Mouse (Mus musculus) embryonic facial prominence, embryonic 15.5 days (tissue): ENCODE measurements around the gene Trnp1. TPM values are rescaled to one million over a fixed set of nuclear protein-coding genes. Genes with fewer than 3 reads are reported as not detected.
"Not testable (repeated sequence)": the region's sequence is repeated elsewhere in the genome, so short reads cannot be mapped to it uniquely, and the experiment has no call there.

ENCODE experiments used
- ATAC-seq: fragments of 200-750 bp; cut with Nextera tagmentation; 2 replicates; pipeline ENCODE4 v1.8.0; 2017; ENCODE audit warnings: low read depth, moderate TSS enrichment; ENCODE audit not compliant: insufficient number of reproducible peaks, low FRiP score, low TSS enrichment
- H3K27ac ChIP-seq: fragments of 300-500 bp; sonication (generic); replicated peaks from 2 replicates; pipeline ENCODE4 v1.5.1; 2015; ENCODE audit warnings: mild to moderate bottlenecking, inconsistent platforms
- H3K27me3 ChIP-seq: fragments of 300-500 bp; sonication (generic); 2 replicates; pipeline ENCODE4 v1.6.1; 2015; ENCODE audit warnings: inconsistent platforms
- H3K36me3 ChIP-seq: fragments of 300-500 bp; sonication (generic); 2 replicates; pipeline ENCODE4 v1.6.1; 2015; ENCODE audit warnings: mild to moderate bottlenecking, inconsistent platforms
- H3K4me1 ChIP-seq: fragments of 300-500 bp; sonication (generic); 2 replicates; pipeline ENCODE4 v1.6.1; 2015; ENCODE audit warnings: inconsistent platforms
- H3K4me2 ChIP-seq: fragments of 300-500 bp; sonication (generic); replicated peaks from 2 replicates; pipeline ENCODE4 v1.6.1; 2015; ENCODE audit warnings: mild to moderate bottlenecking, inconsistent platforms
- H3K4me3 ChIP-seq: fragments of 300-500 bp; sonication (generic); replicated peaks from 2 replicates; pipeline ENCODE4 v1.5.1; 2015; ENCODE audit warnings: mild to moderate bottlenecking, inconsistent platforms
- H3K9ac ChIP-seq: fragments of 300-500 bp; sonication (generic); 2 replicates; pipeline ENCODE4 v1.6.1; 2015; ENCODE audit warnings: inconsistent platforms
- H3K9me3 ChIP-seq: fragments of 300-500 bp; sonication (generic); replicated peaks from 2 replicates; pipeline ENCODE4 v1.6.1; 2016; ENCODE audit warnings: inconsistent platforms
- WGBS: fragments of 180-500 bp; shearing (Covaris S2); methylation state at CpG from one replicate; pipeline ENCODE4 v1.1.7; 2015; 5-methylcytosine and 5-hydroxymethylcytosine counted together
- polyA plus RNA-seq: library from polyadenylated mRNA; unstranded; fragments of >200 nt; fragmentation: Nextera tagmentation; extraction: Ambion mirVana; gene quantifications from 2 replicates; pipeline ENCODE4 v1.2.1, GENCODE M21; 2015

Trnp1 gene
- polyA plus RNA-seq, 1 experiment from 2014 or later: 8.0 TPM

GRCm38 (mm10) chr4:133512511-133512910 lies 14.2 kb upstream of the Trnp1 start:
- H3K4me3 ChIP-seq, H3K36me3 ChIP-seq, H3K9ac ChIP-seq, H3K4me1 ChIP-seq, H3K27ac ChIP-seq, H3K27me3 ChIP-seq, ATAC-seq, H3K4me2 ChIP-seq, H3K9me3 ChIP-seq: not testable (repeated sequence)
- 40% methylated on average over 5 of the region's 5 CpGs for WGBS

DNA sequence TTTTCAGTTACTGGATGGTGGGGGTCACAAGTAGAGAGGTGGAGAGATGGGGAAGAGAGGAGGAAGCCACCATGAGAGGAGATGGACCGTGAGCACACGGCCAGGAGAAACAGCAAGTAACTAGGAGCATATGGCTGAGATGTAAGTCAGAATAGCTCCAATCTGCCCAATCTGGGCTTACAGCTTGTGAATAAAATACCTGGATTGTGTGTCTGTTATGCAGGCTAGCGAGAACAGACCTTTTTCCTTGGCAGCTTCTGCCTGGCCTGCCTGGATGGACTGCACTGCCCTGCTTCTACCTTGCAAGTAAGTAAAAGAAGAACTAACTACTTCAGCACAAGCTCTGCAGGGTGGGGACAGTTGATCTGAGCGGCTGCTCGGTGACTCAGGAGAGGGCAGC lies 12.7 kb upstream of the Trnp1 start:
- no peak overlapping the region for H3K4me2 ChIP-seq
- 66% methylated on average over 5 of the region's 5 CpGs for WGBS

DNA sequence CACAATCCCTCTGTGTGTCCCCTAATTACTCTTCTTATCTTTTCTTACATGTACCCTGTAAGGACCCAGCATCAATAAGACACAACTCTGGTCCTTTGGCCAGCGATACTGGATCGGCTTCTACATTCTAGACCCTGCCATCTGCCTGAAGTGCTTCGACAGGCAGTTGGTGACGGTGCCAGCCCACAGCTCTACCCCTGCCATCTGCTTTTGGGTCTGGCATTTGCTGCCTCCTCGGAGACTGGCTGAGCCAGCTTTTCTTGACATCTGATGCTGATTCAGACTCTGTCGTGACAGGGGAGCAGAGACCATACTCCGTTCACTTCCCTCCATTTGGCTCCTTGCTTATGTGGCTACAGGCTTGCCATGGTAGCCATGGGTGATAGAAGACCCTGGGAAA lies 10.6 kb upstream of the Trnp1 start:
- Histone ChIP-seq H3K27ac (no peak overlapping the region), H3K4me3 (no peak overlapping the region), H3K36me3 (no peaks in the 10 kb centered on the region), H3K4me1 (no peaks in the 10 kb centered on the region), H3K4me2 (no peak overlapping the region), H3K9me3 (no peaks in the 10 kb centered on the region), H3K27me3 (peaks cover 25% of the 10 kb centered on the region), H3K9ac (no peak overlapping the region)
- 60% methylated on average over 7 of the region's 7 CpGs for WGBS
- no peak for ATAC-seq

More for the DNA sequence above, 12.7 kb upstream of the Trnp1 start:
- no peaks in the 10 kb centered on the region for H3K36me3 ChIP-seq
- ATAC-seq: no peak
- no peak overlapping the region for H3K9ac ChIP-seq
- H3K4me1 ChIP-seq: no peaks in the 10 kb centered on the region
- H3K27me3 ChIP-seq: peaks cover 14% of the 10 kb centered on the region
- no peaks in the 10 kb centered on the region for H3K9me3 ChIP-seq
- no peak overlapping the region for H3K27ac ChIP-seq
- no peak overlapping the region for H3K4me3 ChIP-seq

DNA sequence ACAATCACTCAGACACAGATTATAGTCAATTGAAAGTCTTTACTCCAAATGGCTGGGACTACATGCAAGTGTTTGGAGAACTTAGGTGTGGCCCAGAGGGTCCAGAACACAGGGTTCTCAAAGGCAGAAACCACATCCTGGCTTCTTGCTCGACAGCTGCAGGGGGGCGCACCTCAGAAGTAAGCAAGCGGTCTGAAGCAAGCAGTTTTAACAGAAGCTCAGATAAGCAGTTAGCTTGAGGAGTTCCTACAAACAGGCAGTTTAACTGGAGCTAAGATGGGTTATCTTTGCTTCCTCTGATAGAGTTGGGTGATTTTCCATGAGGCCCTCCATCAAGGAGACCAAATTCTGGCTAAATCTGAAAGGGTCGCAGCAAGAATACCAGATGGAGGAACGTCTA lies 8.2 kb upstream of the Trnp1 start:
- peaks cover 35% of the 10 kb centered on the region for H3K27me3 ChIP-seq
- H3K4me3 ChIP-seq: no peak overlapping the region
- ATAC-seq: no peak
- no peak overlapping the region for H3K9ac ChIP-seq
- 78% methylated on average over 5 of the region's 5 CpGs for WGBS
- no peaks in the 10 kb centered on the region for H3K36me3 ChIP-seq
- H3K9me3 ChIP-seq: no peaks in the 10 kb centered on the region
- H3K4me2 ChIP-seq: no peak overlapping the region
- no peaks in the 10 kb centered on the region for H3K4me1 ChIP-seq
- H3K27ac ChIP-seq: no peak overlapping the region

DNA sequence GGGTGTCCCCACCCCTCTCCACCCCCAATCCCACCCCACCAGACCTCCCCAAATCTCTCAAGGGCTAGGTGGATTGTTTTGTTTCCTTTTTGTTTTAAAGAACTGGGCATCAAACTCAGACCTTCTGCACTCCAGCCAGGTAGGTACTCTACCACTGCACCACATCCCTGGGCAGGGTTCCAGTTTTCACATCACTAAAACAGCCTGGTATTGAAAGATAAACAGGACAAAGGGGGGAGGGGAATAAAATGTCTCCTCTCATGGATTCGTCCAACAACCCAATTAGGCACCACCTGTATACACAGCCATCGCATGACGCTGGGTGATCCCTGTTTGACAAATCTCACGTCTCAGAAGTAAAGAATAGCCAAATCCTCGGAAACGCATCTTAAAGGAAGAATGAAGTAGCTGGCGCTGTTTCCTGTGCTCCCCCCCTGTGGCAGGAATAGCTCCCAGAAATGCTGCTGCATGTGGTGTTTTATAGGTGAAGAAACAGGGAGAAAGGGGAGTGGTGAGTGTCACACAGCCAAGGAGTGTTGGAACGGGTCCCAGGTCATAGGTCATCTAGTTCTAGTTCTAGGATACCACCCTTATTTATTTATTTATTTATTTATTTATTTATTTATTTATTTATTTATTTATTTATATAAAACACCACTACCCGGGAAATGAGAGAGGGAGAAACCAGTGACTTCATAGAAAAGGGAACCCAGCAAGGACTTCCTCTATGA lies 6.6 kb upstream of the Trnp1 start:
- Histone ChIP-seq H3K4me2 (no peak overlapping the region), H3K9ac (no peak overlapping the region), H3K36me3 (no peaks in the 10 kb centered on the region), H3K27me3 (peaks cover 50% of the 10 kb centered on the region), H3K9me3 (no peaks in the 10 kb centered on the region), H3K27ac (no peak overlapping the region), H3K4me1 (no peaks in the 10 kb centered on the region), H3K4me3 (no peak overlapping the region)
- ATAC-seq: no peak
- WGBS: 58% methylated on average over 9 of the region's 9 CpGs

- H3K27ac ChIP-seq: no peak overlapping the region
- H3K27me3 ChIP-seq: peaks cover 56% of the 10 kb centered on the region
- 39% methylated on average over 5 of the region's 5 CpGs for WGBS
Measured at GRCm38 (mm10) chr4:133504300-133504699, 6.0 kb upstream of the Trnp1 start.

GRCm38 (mm10) chr4:133501514-133501913 lies 3.2 kb upstream of the Trnp1 start:
- Histone ChIP-seq H3K36me3 (no peaks in the 10 kb centered on the region), H3K4me2 (no peak overlapping the region), H3K4me3 (no peak overlapping the region), H3K27me3 (peaks cover 74% of the 10 kb centered on the region), H3K9ac (no peak overlapping the region), H3K27ac (no peak overlapping the region), H3K9me3 (no peaks in the 10 kb centered on the region), H3K4me1 (peaks cover 21% of the 10 kb centered on the region)
- no peak for ATAC-seq
- WGBS: 49% methylated on average over 7 of the region's 7 CpGs

More at GRCm38 (mm10) chr4:133504300-133504699, 6.0 kb upstream of the Trnp1 start:
- H3K36me3 ChIP-seq: no peaks in the 10 kb centered on the region
- no peak for ATAC-seq
- no peaks in the 10 kb centered on the region for H3K9me3 ChIP-seq
- no peaks in the 10 kb centered on the region for H3K4me1 ChIP-seq
- H3K4me3 ChIP-seq: no peak overlapping the region
- no peak overlapping the region for H3K4me2 ChIP-seq
- H3K9ac ChIP-seq: no peak overlapping the region

- no peak for ATAC-seq
- H3K9me3 ChIP-seq: no peaks in the 10 kb centered on the region
- peaks cover 28% of the 10 kb centered on the region for H3K4me1 ChIP-seq
- peak overlapping the region; percentile 36 for H3K9ac ChIP-seq
- H3K4me3 ChIP-seq: peak overlapping the region; percentile 56
- H3K27me3 ChIP-seq: peaks cover 69% of the 10 kb centered on the region
- H3K36me3 ChIP-seq: no peaks in the 10 kb centered on the region
- no peak overlapping the region for H3K27ac ChIP-seq
- under 1% methylated on average over 65 of the region's 70 CpGs for WGBS
- H3K4me2 ChIP-seq: peak overlapping the region; percentile 99
Measured at GRCm38 (mm10) chr4:133497461-133498159, 740 bp downstream of the Trnp1 start.

DNA sequence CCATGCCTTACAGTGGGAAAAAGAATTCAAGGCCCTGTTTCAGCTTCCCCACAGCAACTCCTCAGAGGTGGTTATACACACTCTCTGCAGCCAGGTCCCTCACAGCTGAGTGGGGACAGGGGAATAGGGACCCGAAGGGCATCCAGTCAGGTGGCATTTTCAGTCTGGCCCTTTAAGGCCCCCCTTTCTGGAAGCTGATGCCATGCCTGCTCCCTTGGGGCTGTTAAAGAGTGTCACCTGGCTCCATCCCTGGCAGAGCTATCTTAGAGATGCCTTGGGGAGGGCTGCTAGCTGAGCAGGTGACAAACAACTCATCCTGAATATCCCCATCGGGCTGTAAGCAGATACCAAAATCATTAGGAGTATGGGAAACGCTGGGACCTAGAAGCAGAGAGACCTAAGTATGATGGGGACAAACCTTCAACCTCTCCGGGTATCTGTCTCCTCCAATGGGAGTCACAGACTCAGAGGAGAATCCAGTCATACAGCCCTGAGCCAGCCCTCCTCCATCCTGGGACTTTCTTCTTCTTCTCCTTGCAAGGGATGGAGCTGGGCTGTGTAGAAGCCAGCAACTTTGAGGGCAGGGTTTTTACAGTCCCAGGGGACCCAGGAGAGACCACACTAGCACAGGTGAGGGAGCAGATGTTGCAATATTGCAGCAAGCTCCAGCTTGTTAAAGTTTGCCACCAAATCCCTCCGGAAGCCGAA lies 1.5 kb downstream of the Trnp1 start:
- peak overlapping the region; percentile 99 for H3K4me2 ChIP-seq

GRCm38 (mm10) chr4:133495711-133496110 lies 2.6 kb downstream of the Trnp1 start:
- H3K4me2 ChIP-seq: no peak overlapping the region
- ATAC-seq: no peak
- no peaks in the 10 kb centered on the region for H3K9me3 ChIP-seq
- H3K4me1 ChIP-seq: peaks cover 34% of the 10 kb centered on the region
- H3K27me3 ChIP-seq: peaks cover 59% of the 10 kb centered on the region
- H3K27ac ChIP-seq: no peak overlapping the region
- H3K9ac ChIP-seq: no peak overlapping the region
- H3K36me3 ChIP-seq: no peaks in the 10 kb centered on the region
- no peak overlapping the region for H3K4me3 ChIP-seq
- WGBS: 30% methylated on average over 7 of the region's 7 CpGs

More for the DNA sequence above, 1.5 kb downstream of the Trnp1 start:
- Histone ChIP-seq H3K4me3 (peak overlapping the region; percentile 56), H3K27me3 (peaks cover 69% of the 10 kb centered on the region), H3K27ac (no peak overlapping the region), H3K36me3 (no peaks in the 10 kb centered on the region), H3K9me3 (no peaks in the 10 kb centered on the region), H3K4me1 (peaks cover 29% of the 10 kb centered on the region), H3K9ac (no peak overlapping the region)
- WGBS: 22% methylated on average over 6 of the region's 6 CpGs
- ATAC-seq: peak; percentile 43

GRCm38 (mm10) chr4:133494867-133495266 lies 3.5 kb downstream of the Trnp1 start:
- H3K27me3 ChIP-seq: peaks cover 51% of the 10 kb centered on the region
- H3K4me3 ChIP-seq: no peak overlapping the region
- H3K9me3 ChIP-seq: no peaks in the 10 kb centered on the region
- no peaks in the 10 kb centered on the region for H3K36me3 ChIP-seq
- no peak overlapping the region for H3K27ac ChIP-seq
- H3K4me2 ChIP-seq: no peak overlapping the region
- 60% methylated on average over 4 of the region's 4 CpGs for WGBS
- H3K4me1 ChIP-seq: peaks cover 34% of the 10 kb centered on the region
- ATAC-seq: no peak
- H3K9ac ChIP-seq: no peak overlapping the region
